Mouse (Mus musculus) heart, adult 2 months (tissue): Measurements from ENCODE around the gene Hipk3.

Experiments
- CTCF ChIP-seq: fragments of 200-600 bp; IDR thresholded peaks from 2 replicates; pipeline ENCODE4 v1.8.1; 2022; ENCODE audit warnings: antibody characterized with exemption, mild to moderate bottlenecking, moderate library complexity
- POLR2A ChIP-seq: fragments of 200-500 bp; IDR thresholded peaks from 2 replicates; pipeline ENCODE4 v1.6.1; 2011; ENCODE audit warnings: mild to moderate bottlenecking, low read depth, low read length, control low read depth; ENCODE audit not compliant: insufficient read depth

- TF ChIP-seq CTCF (no peak), POLR2A (no peak)
Observed at GRCm38 (mm10) chr2:104479054-104479453, 15.2 kb downstream of the Hipk3 start.
